Mouse (Mus musculus) lung, adult 18-20 months (tissue): ENCODE measurements at regions not wholly inside any gene's neighbourhood (a gene's known extent, or its start where the extent isn't known, plus 50 kb on each side); places are given as distances from the start of the nearest gene placed in this dataset.

Experiments
- DNase-seq, 2 experiments: peaks; one replicate each; pipeline ENCODE4 v3.0.0; 2022; ENCODE audit warnings: mixed read lengths in 2 of 2

DNA sequence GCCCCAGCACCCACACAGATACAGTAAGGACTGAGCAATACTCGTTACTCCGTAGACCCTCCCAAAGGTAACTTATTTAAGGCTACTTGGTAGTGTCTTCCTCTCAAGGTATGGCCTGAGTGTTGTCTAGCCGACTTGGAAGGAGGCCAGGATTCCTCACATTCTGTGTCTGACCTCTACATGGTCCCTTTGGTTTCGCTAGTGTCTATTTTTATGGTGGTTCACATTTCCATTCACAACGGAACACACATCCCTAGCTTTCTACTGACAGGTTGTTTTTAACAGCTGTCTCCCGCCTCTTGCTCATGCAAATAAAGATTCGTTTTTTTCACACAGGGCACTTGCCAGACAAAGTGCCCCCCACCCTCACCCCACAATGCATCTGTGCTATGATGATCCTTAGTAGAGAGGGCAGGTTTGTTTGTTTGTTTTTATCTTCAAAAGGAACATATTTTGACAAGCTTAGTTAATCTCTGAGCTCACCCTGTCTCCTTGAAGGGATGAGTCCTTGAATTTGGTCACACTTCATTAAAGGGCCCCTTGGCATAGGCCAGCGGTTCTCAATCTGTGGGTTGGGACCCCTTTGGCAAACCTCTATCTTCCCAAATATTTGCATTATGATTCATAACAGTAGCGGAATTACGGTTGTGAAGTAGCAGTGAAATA is 52.7 kb downstream of the Phlda1 start:
- DNase-seq = no peak

DNA sequence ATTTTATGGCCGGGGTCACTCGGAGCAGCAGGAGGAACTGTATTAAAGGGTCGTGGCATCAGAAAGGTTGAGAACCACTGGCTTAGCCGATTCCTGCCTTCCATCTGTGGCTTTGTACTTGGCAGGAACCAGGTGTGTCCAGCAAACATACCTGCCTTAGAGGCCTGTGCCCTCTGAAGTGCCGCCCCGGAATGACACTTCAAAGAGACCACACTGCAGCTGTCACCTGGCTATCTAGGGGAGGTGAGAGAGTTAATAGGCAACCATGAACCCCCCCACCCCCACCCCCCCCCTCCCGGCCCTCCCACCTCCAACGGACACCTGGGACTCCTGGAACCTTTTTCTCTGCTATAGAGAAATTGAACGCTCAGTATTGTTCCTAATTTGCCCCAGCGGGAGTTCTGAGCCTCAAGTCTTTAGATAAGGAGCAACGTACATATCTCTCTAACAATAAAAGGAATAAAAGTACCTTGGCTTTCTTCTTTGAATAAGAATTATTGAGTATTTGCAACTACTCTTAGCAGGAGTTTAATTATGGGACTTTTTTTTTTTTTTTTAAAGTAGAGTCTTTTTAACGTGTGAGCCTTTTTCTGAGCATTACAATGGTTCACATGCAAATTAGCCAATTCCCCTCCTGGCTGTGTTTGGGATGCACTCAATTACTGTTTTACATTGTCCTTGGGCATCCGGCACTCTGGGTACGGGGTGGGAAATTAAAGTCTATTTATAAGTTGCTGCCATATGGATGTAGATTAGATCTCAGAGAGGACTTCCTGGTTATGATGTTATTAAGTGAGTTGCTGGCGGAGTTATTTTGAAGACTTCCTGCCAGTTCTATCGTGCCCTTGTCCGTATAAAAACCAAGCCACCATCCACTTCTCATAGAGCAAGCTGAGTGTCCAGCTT is 53.5 kb downstream of the Phlda1 start:
- peak in 1 of 2 experiments; percentile 54 for DNase-seq

DNA sequence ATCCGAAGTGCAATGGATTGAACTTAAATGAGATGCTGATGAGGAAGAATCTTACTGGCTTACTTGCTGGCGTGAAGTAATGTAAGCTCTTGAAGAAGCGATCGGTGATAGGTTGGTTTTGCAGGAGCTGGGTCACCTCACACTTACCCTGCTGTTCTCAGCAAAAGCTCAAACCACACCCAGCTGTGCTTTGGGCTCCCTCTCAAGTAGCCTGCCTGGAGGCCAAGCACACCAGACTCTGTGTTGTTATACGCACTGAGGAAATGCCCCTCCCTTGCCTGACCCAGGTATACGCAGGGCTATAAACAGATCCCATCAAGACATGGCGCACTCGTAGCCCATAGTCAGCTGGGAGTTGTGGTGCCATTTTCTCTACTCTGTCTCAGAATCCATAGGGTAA is 56.5 kb downstream of the Phlda1 start:
- no peak for DNase-seq

DNA sequence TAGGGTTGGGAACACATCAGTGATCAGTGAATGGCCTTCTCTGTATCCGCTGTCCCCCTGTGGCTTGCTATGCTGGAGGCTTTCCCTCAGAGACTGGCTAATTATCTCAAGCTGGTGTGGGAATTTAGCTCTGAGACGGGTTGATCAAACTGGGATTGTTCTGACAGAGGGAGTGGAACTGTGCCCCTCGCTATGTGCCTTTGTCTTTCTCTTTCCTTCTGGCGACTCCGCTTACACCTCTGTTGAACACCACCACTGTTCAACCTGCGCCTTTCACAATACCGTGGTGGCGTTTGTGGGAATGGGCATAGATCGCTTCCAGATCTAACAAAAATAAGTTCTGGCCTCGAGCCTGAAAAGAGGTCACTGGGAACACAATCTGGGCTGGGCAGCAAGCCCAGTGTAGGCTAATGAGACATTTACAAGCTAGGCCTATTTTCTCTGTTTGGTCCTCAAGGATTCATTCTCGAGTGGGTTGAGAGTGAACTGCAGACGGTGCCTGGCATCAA is 60.8 kb downstream of the Phlda1 start:
- DNase-seq = peak; percentile 54 to 63

DNA sequence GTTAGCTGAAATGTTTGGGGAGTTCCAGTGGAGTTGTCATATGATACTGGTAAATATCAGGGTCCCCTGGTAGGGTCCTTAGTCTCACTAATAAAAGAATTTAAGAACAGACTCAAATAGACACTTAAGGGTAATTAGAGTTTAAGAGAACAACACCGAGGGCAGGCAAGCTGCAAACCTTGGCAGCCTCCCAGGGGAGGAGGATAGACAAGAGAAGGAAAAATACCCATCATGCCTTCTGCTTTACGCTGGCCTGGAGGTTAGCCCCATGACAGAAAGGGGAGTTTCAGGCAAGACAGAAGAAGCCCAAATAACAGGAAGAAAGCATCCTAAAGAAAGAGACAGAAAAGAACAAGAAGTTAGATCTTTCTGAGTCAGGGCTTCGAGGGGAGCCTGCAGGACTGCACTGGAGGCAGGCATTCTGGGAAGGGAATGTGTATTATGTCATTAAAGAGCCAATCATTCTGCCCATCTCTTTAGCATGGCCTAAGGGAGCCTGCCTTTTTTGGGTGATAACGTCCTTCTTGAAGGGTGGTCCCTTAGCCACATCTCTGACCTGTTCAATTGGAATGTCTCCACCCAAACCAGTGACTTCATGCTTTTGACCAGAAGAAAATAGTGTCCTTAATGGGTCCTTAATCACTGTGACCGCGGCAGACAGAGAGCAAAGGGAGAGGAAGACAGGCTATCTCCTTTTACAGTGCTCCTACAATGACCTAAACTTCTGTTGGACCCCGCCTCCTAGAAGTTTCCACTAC is 64.6 kb downstream of the Phlda1 start:
- no peak for DNase-seq

DNA sequence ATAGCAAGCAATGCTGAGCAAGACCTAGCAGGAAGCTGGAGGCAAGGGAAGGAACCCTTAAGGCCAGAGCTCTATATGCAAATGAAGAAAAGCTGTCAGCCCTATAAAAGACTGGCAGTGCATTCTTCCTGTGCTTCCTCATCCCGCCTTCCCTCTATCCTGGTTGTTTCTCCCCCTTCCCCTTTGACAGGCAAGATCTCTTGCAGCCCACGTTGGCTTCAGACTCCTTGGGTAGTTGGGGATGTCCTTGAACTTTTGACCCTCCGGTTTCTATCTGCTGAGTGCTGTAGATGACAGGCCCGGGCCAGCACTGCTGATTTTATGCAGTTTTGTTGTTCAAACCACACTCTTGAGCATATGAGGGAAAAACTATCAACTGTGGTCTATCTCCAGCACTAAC is 68.1 kb downstream of the Phlda1 start:
- DNase-seq = no peak

DNA sequence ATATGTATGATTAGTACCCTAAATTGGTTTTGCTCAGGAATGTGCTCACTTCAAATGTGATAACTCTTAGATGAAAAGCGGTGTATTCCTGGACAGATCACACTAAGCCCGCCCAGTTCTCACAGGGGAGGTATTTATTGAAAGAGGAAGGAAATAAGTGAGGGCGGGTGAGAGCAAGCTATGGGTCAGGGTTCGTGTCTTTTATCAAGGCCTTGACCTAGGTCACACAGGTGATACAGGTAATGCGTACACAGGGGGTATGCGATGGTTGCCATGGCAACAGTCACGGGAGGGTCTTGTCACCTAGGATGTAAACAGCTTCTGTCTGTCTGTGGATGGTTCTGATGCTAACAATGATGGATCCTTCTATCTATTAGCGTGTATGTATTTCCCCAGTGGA is 68.7 kb downstream of the Phlda1 start:
- DNase-seq = no peak

DNA sequence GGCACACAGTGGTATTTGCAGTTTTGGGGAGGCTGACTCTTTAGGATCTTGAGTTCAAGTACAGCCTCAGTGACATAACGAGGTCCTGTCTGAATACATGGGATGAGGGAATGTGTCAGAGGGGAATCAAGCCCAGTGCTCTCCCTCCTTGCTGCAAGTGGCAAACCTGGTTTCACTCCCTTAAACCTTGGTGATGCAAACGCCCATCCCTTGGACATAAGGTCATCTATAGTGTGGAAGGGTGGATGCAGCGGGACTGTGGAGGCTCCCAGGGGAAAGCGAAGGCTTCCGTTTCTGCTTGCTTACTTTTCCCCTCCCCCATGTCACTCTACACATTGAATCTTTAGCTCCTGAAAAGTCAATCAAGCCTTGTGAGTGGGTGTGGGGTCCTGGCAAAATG is 69.2 kb downstream of the Phlda1 start:
- no peak for DNase-seq

DNA sequence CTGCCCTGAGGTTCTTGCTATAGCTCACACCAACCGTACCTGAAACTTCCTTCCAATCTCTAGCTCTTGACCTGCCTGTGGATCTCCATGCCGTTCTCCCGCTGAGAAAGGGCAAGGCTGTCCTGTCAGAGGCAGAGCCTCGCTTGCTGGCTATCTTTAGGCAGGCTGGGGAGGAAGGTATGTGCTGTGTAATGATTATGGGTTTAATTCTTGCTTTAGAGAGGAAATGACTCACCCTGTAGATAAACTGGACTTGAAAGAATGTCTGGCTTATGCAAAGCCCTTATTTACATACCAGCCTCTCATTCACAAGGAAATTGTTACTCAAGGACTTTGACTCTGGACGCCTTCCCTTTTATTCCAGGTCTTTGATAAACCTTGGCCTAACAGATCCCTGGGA is 69.8 kb downstream of the Phlda1 start:
- peak; percentile 29 to 57 for DNase-seq

DNA sequence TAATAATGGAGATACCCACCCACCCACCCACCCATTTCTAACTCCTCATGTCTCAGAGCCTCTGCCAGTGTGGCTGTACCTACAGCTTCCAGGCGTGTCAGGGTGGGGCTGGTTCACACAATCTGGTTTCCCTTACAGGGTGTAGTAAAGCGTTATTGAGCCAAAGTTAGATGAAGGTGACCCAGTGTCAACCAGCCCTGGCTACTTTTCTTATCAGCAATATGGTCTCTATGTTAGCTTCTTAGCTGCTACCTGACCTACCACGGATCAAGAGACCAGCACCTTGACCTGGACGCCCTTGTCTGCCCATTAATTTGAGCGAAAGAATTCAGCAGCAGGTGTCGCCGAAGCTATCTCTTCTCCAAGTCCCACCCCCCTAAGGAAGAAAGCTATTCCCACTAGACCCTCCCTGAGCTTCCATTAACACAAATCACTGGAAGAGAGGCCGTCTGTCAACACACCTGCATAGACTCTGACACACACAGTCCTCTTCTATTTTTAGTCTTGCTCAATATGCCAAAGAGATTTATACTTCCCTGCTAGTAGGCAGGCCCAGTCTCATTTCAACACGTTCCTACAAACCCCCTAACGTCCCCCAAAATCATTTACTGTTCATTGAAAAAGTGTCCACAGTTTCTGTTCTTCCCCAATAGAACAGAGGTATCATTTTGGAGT is 70.4 kb downstream of the Phlda1 start:
- DNase-seq = peak in 1 of 2 experiments; percentile 31

DNA sequence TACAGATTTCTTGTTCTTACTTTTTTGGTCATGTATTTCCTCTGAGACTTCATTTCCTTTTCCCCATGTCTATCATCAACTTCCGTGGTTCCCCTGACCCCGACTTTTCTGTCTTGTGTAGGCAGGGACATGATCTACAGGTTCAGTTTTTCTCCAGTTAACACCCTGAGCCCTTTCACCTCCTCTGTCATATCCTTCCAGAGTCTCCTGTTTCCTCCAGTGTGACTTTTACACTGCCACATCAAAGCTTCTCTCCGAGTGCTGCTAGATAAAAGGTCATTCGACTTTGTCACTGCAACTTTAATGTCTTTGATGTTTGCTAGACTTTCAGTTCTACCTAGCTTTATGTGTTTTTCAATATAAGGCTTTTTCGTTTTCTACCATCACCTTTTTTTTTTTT is 72.5 kb downstream of the Phlda1 start:
- no peak for DNase-seq

DNA sequence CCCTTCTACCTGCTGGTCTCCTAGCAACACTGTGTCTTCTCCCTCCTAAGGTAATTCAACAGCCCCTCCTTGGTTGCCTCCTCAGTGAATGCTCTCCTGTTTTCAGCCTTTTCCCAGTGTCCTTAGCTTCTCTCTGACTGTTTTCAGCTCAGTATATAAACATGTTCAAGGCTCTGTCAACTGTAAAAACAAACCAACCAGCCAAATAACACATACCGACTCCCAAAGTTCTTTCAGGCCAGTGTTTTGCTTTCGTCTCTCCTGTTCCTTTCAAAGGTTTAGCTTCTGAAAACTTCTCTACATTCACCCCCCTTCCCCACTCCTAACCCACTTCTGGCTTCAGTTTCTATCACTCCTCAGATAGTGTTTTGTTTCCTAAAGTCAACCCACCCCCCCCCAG is 73.4 kb downstream of the Phlda1 start:
- no peak for DNase-seq

DNA sequence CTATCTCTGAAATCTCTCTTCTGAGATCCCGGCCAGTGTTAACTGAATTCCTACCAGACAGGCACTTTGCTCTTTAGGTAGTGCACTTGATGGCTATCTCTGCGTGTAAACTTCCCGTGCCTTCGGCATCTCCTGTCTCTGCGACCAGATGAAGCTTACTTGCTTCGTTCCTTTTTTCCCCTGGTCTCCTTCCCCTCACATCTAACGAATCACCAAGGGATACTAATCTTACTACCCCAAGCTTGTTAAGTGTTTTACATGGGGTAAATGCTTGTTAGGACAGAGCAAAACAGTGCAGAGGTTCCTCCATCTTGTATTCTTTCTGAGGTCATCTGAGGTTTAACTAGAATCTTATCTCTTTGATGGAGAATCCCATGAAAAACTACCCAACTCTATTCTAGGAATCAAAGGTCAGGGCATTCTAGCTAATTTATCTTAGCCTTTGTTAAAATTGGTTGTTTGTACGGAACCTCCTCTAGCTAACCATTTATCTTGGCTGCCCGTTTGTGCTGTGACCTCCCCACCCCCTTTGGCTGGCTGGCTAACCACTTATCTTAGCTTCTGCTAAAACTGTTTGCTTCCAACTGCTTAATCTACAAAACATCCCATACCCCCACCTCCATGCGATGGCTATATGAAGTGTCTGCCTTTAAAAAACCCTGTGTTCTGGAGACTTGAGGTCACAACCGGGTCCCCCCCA is 74.5 kb downstream of the Phlda1 start:
- no peak for DNase-seq

DNA sequence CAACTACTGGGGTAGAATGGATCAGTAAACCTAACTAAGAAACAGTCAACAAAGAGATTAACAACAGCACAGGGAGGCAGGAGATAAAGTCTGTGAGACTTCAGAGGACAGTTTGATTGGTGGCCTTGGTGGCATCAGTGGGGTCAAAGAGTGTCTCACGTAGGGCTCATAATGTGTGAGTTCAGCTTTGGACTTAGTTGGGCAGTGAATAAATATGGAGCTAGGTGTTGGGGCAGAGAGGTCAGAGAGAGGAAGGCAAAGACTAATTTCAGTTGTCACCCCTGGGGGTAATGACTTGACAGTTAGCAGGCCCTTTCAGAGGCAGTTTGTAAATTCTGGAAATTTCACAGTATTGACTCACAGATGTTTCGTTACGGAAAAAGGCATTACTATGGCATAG is 75.8 kb downstream of the Phlda1 start:
- DNase-seq = no peak

DNA sequence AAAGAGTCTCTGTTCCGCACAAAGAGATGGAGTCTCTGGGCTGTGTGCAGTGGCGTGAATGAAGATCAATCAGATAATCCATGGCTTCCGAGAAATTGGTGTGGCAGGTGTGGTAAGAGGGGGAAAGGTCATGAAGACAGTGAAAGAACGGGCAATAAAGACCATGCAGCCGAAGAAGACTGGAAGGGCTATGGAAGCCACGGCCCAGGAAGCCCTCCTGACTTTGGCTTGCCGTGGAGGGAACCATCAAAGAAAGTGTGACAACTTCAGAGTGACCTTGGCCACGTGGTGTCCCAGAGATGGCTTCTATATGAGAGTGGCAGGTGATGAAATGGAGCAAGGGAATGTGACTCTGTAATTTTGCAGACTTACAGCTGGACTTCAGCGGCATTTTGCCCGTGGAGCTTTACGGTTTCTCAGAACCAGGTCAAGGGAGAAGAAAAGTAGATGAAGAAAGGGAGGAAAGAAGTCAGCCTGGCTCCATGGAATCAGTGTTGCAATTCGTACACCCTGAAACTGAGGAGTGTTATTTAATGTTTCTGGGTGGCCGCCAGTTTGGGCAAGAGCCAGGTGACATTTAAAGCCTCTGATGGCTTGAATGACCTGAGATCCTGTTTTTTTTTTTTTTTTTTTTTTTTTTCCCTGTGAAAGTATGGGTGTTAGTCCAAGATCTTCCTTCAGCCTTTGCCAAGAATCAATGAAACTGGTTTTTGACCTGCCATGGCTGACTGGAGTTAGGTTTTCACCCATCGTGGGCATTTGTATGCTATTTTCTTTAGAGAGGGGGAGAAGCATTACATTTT is 76.4 kb downstream of the Phlda1 start:
- peak; percentile 59 to 60 for DNase-seq

DNA sequence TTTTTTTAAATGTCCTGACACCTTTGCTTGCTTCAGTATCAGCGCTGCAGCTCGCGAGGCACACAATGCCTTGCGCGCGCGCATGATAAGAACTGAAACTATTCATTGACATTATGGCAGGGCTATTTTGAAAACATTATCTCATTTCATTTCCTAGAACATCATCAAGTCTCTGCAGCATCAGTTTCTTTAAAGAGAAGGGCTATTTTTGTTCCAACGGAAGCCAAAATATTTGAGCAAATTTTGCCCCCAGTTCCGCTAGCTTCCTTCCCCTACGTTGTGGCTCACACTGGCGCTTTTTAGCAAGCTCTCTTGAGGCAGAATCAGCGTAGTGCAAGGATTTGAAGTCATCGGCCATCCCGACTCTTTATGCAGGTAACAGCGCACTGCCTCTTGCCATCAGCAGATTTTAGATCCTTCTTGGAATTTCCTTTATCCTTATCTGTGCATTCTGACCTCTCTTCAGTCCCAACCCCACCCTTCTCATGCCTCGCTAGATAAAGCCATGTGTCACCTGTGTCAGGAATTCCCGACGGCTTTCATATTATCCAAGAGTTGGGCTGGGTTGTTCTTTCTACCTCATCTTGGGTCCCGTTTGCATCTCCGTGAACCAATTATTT is 77.1 kb downstream of the Phlda1 start:
- no peak for DNase-seq

DNA sequence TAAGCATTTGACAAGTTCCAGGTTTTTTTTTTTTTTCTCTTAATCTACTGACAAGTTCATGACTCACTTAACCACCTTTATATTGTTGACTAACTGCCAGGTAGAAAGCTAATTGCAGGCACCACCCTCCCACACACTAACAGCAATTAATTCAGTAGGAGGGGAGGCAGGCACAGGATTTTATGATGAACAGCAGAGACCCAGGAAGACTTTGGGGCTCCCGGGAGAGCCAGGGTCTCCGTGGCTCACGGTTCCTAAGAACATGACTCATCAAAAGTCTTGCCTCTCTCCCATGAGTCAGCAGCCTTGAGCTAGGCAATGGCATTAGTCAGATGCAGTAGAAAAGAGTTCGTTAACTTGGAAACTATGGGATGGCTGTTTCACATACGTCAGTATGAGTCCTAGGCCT is 77.7 kb downstream of the Phlda1 start:
- DNase-seq = no peak

DNA sequence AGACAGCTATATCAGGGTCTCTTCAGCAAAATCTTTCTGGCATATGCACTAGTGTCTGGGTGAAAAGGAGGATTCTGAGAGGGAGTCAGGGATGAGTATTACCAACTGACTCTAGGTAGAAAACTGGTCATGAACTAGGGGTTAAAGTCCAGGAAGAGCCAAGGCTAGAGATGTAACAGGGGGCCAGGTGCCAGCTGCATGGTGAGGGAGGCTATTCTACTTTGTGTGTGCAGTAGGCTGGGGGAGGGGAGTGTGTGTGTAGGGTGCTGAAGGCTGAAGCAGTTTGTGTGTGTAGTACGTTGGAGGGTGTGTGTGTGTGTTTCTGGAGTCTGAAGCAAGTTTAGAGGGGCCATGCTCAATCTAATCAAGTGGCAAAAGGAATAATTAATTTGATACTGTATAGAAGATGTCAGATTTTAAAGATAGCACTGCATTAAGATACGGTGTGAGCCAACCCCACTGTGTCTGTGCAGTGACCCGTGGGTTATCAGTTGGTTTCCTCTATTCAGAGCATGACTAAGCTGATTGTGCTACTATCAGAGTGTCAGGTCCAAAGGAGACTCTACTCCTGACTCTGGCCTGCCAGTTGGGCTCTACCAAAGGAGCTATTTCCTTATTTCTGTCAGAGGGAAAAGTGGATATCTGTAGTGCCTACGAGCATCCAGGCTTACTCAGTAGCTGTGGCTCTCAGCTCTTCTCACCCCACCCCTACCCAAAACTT is 82.0 kb downstream of the Phlda1 start:
- no peak for DNase-seq

DNA sequence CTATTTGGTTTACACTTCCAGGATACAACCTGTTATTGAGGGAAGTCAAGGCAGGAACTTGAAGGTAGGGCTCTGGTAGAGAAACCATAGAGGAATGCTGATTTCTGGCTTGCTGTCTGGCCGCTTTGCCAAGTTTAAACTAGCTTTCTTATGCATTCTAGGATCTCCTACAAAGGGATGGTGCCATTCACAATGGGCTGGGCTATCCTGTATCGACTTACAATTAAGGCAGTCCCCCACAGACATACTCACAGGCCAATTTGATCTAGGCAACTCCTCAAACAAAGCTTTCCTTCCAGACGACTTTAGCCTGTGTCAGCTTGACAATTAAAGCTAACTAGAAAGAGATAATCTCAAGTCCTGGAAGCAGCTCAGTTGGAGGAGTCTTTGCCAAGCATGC is 83.1 kb downstream of the Phlda1 start:
- no peak for DNase-seq
